Mouse (Mus musculus) testis, adult 2 months (tissue): Measurements from ENCODE around the gene Hpse2. TPM values are rescaled to one million over a fixed set of nuclear protein-coding genes. Genes with fewer than 3 reads are reported as not detected.

Source experiments
- H3K27ac ChIP-seq: fragments of 200-500 bp; 2 replicates; pipeline ENCODE4 v1.5.1; 2012; ENCODE audit warnings: low read depth, low read length; ENCODE audit not compliant: control insufficient read depth, insufficient read depth
- H3K27me3 ChIP-seq: fragments of 200-500 bp; 2 replicates; pipeline ENCODE4 v1.6.1; 2012; ENCODE audit warnings: mild to moderate bottlenecking, low read length, moderate library complexity; ENCODE audit not compliant: control insufficient read depth, insufficient read depth
- H3K36me3 ChIP-seq: fragments of 200-500 bp; 2 replicates; pipeline ENCODE4 v1.6.1; 2012; ENCODE audit warnings: mild to moderate bottlenecking, low read length; ENCODE audit not compliant: control insufficient read depth, insufficient read depth
- H3K4me1 ChIP-seq: fragments of 200-500 bp; 2 replicates; pipeline ENCODE4 v1.6.1; 2012; ENCODE audit warnings: low read length; ENCODE audit not compliant: control insufficient read depth, insufficient read depth
- H3K4me3 ChIP-seq: fragments of 200-500 bp; 2 replicates; pipeline ENCODE4 v1.5.1; 2012; ENCODE audit warnings: low read depth, mild to moderate bottlenecking, low read length, moderate library complexity, mixed read lengths; ENCODE audit not compliant: control insufficient read depth
- CTCF ChIP-seq: fragments of 200-500 bp; IDR thresholded peaks from 2 replicates; pipeline ENCODE4 v1.5.1; 2012; ENCODE audit warnings: low read depth, mild to moderate bottlenecking, inconsistent platforms, low read length, moderate library complexity; ENCODE audit not compliant: control insufficient read depth, insufficient read depth, insufficient replicate concordance
- POLR2A ChIP-seq: fragments of 200-500 bp; IDR thresholded peaks from 2 replicates; pipeline ENCODE4 v1.6.1; 2012; ENCODE audit warnings: low read depth, mild to moderate bottlenecking, inconsistent platforms, low read length, moderate library complexity; ENCODE audit not compliant: control insufficient read depth
- polyA plus RNA-seq: library from polyadenylated mRNA; depleted of rRNA; stranded (reverse); fragments of >200 nt; gene quantifications from 2 replicates; pipeline ENCODE4 v1.2.3, GENCODE M21; 2012

The Hpse2 gene
- polyA plus RNA-seq, 1 experiment: 1.3 TPM

- H3K36me3 ChIP-seq: no peaks in the 10 kb centered on the region
Measured at GRCm38 (mm10) chr19:42755148-42755870, 632.8 kb downstream of the Hpse2 start.

GRCm38 (mm10) chr19:42753141-42753917 is 634.8 kb downstream of the Hpse2 start:
- Histone ChIP-seq H3K27me3 (no peaks in the 10 kb centered on the region), H3K4me1 (peaks cover 4% of the 10 kb centered on the region), H3K36me3 (no peaks in the 10 kb centered on the region), H3K4me3 (no peak overlapping the region), H3K27ac (no peak overlapping the region)
- no peak for TF ChIP-seq CTCF
- TF ChIP-seq POLR2A: no peak

More at GRCm38 (mm10) chr19:42755148-42755870, 632.8 kb downstream of the Hpse2 start:
- H3K4me1 ChIP-seq: peaks cover 4% of the 10 kb centered on the region
- no peaks in the 10 kb centered on the region for H3K27me3 ChIP-seq
- TF ChIP-seq CTCF (no peak), POLR2A (no peak)
- no peak overlapping the region for H3K4me3 ChIP-seq
- no peak overlapping the region for H3K27ac ChIP-seq

- no peak for TF ChIP-seq CTCF
- TF ChIP-seq POLR2A: 0 out of 2 replicates have a peak, but pooled peaks have one; percentile 41
- Histone ChIP-seq H3K27me3 (no peaks in the 10 kb centered on the region), H3K4me3 (peak within 1 kb of the TSS; percentile 56), H3K4me1 (peaks cover 4% of the 10 kb centered on the region), H3K36me3 (no peaks in the 10 kb centered on the region), H3K27ac (peak within 1 kb of the TSS; percentile 32; the same call in 1 of the 2 replicates)
Measured at GRCm38 (mm10) chr19:42752363-42752931, 635.7 kb downstream of the Hpse2 start, which contains the start of gene Pyroxd2. Gene Pyroxd2, minus strand, starts transcription at chr19:42752775.

- H3K27ac ChIP-seq: no peak overlapping the region
- H3K4me3 ChIP-seq: no peak overlapping the region
- TF ChIP-seq CTCF (no peak), POLR2A (no peak)
- H3K36me3 ChIP-seq: no peaks in the 10 kb centered on the region
- H3K4me1 ChIP-seq: peaks cover 4% of the 10 kb centered on the region
- H3K27me3 ChIP-seq: no peaks in the 10 kb centered on the region
Measured at GRCm38 (mm10) chr19:42750196-42750595, 638.0 kb downstream of the Hpse2 start.

GRCm38 (mm10) chr19:42746702-42747101 is 641.5 kb downstream of the Hpse2 start:
- H3K27me3 ChIP-seq: no peaks in the 10 kb centered on the region
- TF ChIP-seq CTCF: no peak
- TF ChIP-seq POLR2A: no peak
- no peak overlapping the region for H3K4me3 ChIP-seq
- no peaks in the 10 kb centered on the region; the same call in none of the 2 replicates for H3K4me1 ChIP-seq
- H3K36me3 ChIP-seq: no peaks in the 10 kb centered on the region
- H3K27ac ChIP-seq: no peak overlapping the region

GRCm38 (mm10) chr19:42745869-42746224 is 642.3 kb downstream of the Hpse2 start:
- TF ChIP-seq POLR2A: no peak
- no peak for TF ChIP-seq CTCF
- Histone ChIP-seq H3K36me3 (no peaks in the 10 kb centered on the region), H3K4me1 (no peaks in the 10 kb centered on the region), H3K27me3 (no peaks in the 10 kb centered on the region), H3K4me3 (no peak overlapping the region), H3K27ac (no peak overlapping the region)
